Mouse (Mus musculus) midbrain, embryonic 15.5 days (tissue): Measurements from ENCODE around the gene Upf3a. TPM values are rescaled to one million over a fixed set of nuclear protein-coding genes. Genes with fewer than 3 reads are reported as not detected.
A peak's percentile ranks its signal among the peaks of the same experiment; 100 is the strongest.
"Not testable (repeated sequence)": the region's sequence is repeated elsewhere in the genome, so short reads cannot be mapped to it uniquely, and the experiment has no call there.

ENCODE experiments used
- ATAC-seq: fragments of 200-750 bp; cut with Nextera tagmentation; replicated peaks from 2 replicates; pipeline ENCODE4 v1.8.0; 2017; ENCODE audit warnings: moderate TSS enrichment
- H3K27ac ChIP-seq: fragments of 300-500 bp; sonication (generic); 2 replicates; pipeline ENCODE4 v1.5.1; 2015; ENCODE audit warnings: mild to moderate bottlenecking, inconsistent platforms
- H3K27me3 ChIP-seq: fragments of 300-500 bp; sonication (generic); replicated peaks from 2 replicates; pipeline ENCODE4 v1.6.1; 2015; ENCODE audit warnings: inconsistent platforms
- H3K36me3 ChIP-seq: fragments of 300-500 bp; sonication (generic); replicated peaks from 2 replicates; pipeline ENCODE4 v1.6.1; 2015; ENCODE audit warnings: inconsistent platforms
- H3K4me1 ChIP-seq: fragments of 300-500 bp; sonication (generic); 2 replicates; pipeline ENCODE4 v1.6.1; 2015; ENCODE audit warnings: inconsistent platforms
- H3K4me2 ChIP-seq: fragments of 300-500 bp; sonication (generic); 2 replicates; pipeline ENCODE4 v1.6.1; 2015; ENCODE audit warnings: inconsistent platforms, mild to moderate bottlenecking, moderate library complexity
- H3K4me3 ChIP-seq: fragments of 300-500 bp; sonication (generic); 2 replicates; pipeline ENCODE4 v1.5.1; 2015; ENCODE audit warnings: mild to moderate bottlenecking, inconsistent platforms
- H3K9ac ChIP-seq: fragments of 300-500 bp; sonication (generic); 2 replicates; pipeline ENCODE4 v1.6.1; 2015; ENCODE audit warnings: mild to moderate bottlenecking, inconsistent platforms
- H3K9me3 ChIP-seq: fragments of 300-500 bp; sonication (generic); 2 replicates; pipeline ENCODE4 v1.6.1; 2016; ENCODE audit warnings: inconsistent platforms
- WGBS: fragments of 180-500 bp; shearing (Covaris S2); methylation state at CpG from one replicate; pipeline ENCODE4 v1.1.7; 2015; ENCODE audit warnings: mixed read lengths; 5-methylcytosine and 5-hydroxymethylcytosine counted together
- polyA plus RNA-seq: library from polyadenylated mRNA; unstranded; fragments of >200 nt; fragmentation: Nextera tagmentation; extraction: Ambion mirVana; gene quantifications from 2 replicates; pipeline ENCODE4 v1.2.1, GENCODE M21; 2015

Upf3a gene
- 39.2 and 44.0 TPM in 2 replicates for polyA plus RNA-seq

GRCm38 (mm10) chr8:13785250-13785763, at the start of gene Upf3a:
TSS of gene Upf3a (plus strand) at chr8:13785615.
- Histone ChIP-seq H3K9me3 (no peaks in the 10 kb centered on the region), H3K27me3 (no peaks in the 10 kb centered on the region), H3K4me2 (peak within 1 kb of the TSS; percentile 87), H3K4me3 (peak within 1 kb of the TSS; percentile 73), H3K36me3 (peaks cover 15% of the 10 kb centered on the region), H3K4me1 (peaks cover 14% of the 10 kb centered on the region), H3K27ac (peak within 1 kb of the TSS; percentile 96), H3K9ac (peak within 1 kb of the TSS; percentile 69)
- WGBS: 0% methylated on average over 46 of the region's 47 CpGs
- ATAC-seq: peak; percentile 96

GRCm38 (mm10) chr8:13740323-13740770, 45.1 kb upstream of the Upf3a start:
- WGBS: 55% methylated on average over 6 of the region's 6 CpGs

GRCm38 (mm10) chr8:13740817-13741613, 44.4 kb upstream of the Upf3a start:
- Histone ChIP-seq H3K27ac (no peak overlapping the region), H3K36me3 (no peaks in the 10 kb centered on the region), H3K9me3 (no peaks in the 10 kb centered on the region), H3K4me3 (no peak overlapping the region), H3K9ac (no peak overlapping the region), H3K4me1 (no peaks in the 10 kb centered on the region), H3K27me3 (no peaks in the 10 kb centered on the region), H3K4me2 (no peak overlapping the region)
- 84% methylated on average over 7 of the region's 7 CpGs for WGBS
- ATAC-seq: no peak

More at GRCm38 (mm10) chr8:13740323-13740770, 45.1 kb upstream of the Upf3a start:
- no peak for ATAC-seq
- H3K36me3 ChIP-seq: no peaks in the 10 kb centered on the region
- H3K27me3 ChIP-seq: no peaks in the 10 kb centered on the region
- no peak overlapping the region for H3K27ac ChIP-seq
- no peaks in the 10 kb centered on the region for H3K4me1 ChIP-seq
- H3K4me3 ChIP-seq: no peak overlapping the region
- no peaks in the 10 kb centered on the region for H3K9me3 ChIP-seq
- no peak overlapping the region for H3K4me2 ChIP-seq
- no peak overlapping the region for H3K9ac ChIP-seq

- H3K4me3 ChIP-seq, H3K4me2 ChIP-seq, H3K9ac ChIP-seq, H3K9me3 ChIP-seq, H3K27me3 ChIP-seq, H3K27ac ChIP-seq, H3K4me1 ChIP-seq, H3K36me3 ChIP-seq, ATAC-seq: not testable (repeated sequence)
- 89% methylated on average over 5 of the region's 6 CpGs for WGBS
Measured at GRCm38 (mm10) chr8:13746212-13746611, 39.2 kb upstream of the Upf3a start.

GRCm38 (mm10) chr8:13747626-13748025, 37.8 kb upstream of the Upf3a start:
- Histone ChIP-seq H3K9ac (no peak overlapping the region), H3K36me3 (no peaks in the 10 kb centered on the region), H3K27ac (no peak overlapping the region), H3K4me1 (no peaks in the 10 kb centered on the region), H3K4me2 (no peak overlapping the region), H3K27me3 (no peaks in the 10 kb centered on the region), H3K9me3 (no peaks in the 10 kb centered on the region), H3K4me3 (no peak overlapping the region)
- ATAC-seq: no peak
- 40% methylated on average over 3 of the region's 3 CpGs for WGBS

GRCm38 (mm10) chr8:13753680-13754079, 31.7 kb upstream of the Upf3a start:
- WGBS: 24% methylated on average over 2 of the region's 2 CpGs
- no peak overlapping the region for H3K9ac ChIP-seq
- no peak overlapping the region for H3K4me2 ChIP-seq
- no peak overlapping the region for H3K27ac ChIP-seq
- H3K4me3 ChIP-seq: no peak overlapping the region
- no peak for ATAC-seq
- peaks cover 15% of the 10 kb centered on the region for H3K4me1 ChIP-seq
- H3K9me3 ChIP-seq: no peaks in the 10 kb centered on the region
- no peaks in the 10 kb centered on the region for H3K27me3 ChIP-seq
- H3K36me3 ChIP-seq: no peaks in the 10 kb centered on the region

- Histone ChIP-seq H3K36me3 (0 out of 2 replicates have a peak, but pooled peaks cover 8% of the 10 kb centered on the region), H3K4me2 (no peak overlapping the region), H3K9ac (no peak overlapping the region), H3K9me3 (no peaks in the 10 kb centered on the region), H3K27me3 (no peaks in the 10 kb centered on the region), H3K4me3 (no peak overlapping the region), H3K4me1 (peaks cover 29% of the 10 kb centered on the region), H3K27ac (peak overlapping the region; percentile 83; the same call in 1 of the 2 replicates)
- 64% methylated on average over 7 of the region's 7 CpGs for WGBS
- no peak for ATAC-seq
Measured at GRCm38 (mm10) chr8:13756480-13756879, 28.9 kb upstream of the Upf3a start.

GRCm38 (mm10) chr8:13756982-13757804, 28.2 kb upstream of the Upf3a start, which contains the start of gene Cdc16:
TSS of gene Cdc16 (plus strand) at chr8:13757676.
- no peaks in the 10 kb centered on the region for H3K27me3 ChIP-seq
- peak; percentile 99 for ATAC-seq
- peak within 1 kb of the TSS; percentile 96 for H3K4me2 ChIP-seq
- peaks cover 11% of the 10 kb centered on the region for H3K36me3 ChIP-seq
- 9% methylated on average over 40 of the region's 40 CpGs for WGBS
- peak within 1 kb of the TSS; percentile 95 for H3K9ac ChIP-seq
- peaks cover 29% of the 10 kb centered on the region for H3K4me1 ChIP-seq
- H3K9me3 ChIP-seq: no peaks in the 10 kb centered on the region
- peak within 1 kb of the TSS; percentile 98 for H3K4me3 ChIP-seq
- peak within 1 kb of the TSS; percentile 83 for H3K27ac ChIP-seq

- Histone ChIP-seq H3K9ac (peak overlapping the region; percentile 95), H3K27me3 (no peaks in the 10 kb centered on the region), H3K36me3 (peaks cover 19% of the 10 kb centered on the region), H3K9me3 (no peaks in the 10 kb centered on the region), H3K4me3 (peak overlapping the region; percentile 98), H3K4me1 (peaks cover 29% of the 10 kb centered on the region), H3K27ac (peak overlapping the region; percentile 83), H3K4me2 (peak overlapping the region; percentile 96)
- ATAC-seq: peak; percentile 83
- WGBS: 1% methylated on average over 38 of the region's 38 CpGs
Measured at GRCm38 (mm10) chr8:13757805-13758727, 27.3 kb upstream of the Upf3a start.

GRCm38 (mm10) chr8:13769206-13769605, 16.2 kb upstream of the Upf3a start:
- Histone ChIP-seq H3K4me2 (no peak overlapping the region), H3K4me3 (no peak overlapping the region), H3K9ac (no peak overlapping the region), H3K4me1 (no peaks in the 10 kb centered on the region), H3K36me3 (peaks cover 83% of the 10 kb centered on the region), H3K27ac (no peak overlapping the region), H3K9me3 (no peaks in the 10 kb centered on the region), H3K27me3 (no peaks in the 10 kb centered on the region)
- WGBS: 89% methylated on average over 11 of the region's 11 CpGs
- ATAC-seq: no peak

GRCm38 (mm10) chr8:13780536-13780935, 4.9 kb upstream of the Upf3a start:
- Histone ChIP-seq H3K4me2 (no peak overlapping the region), H3K27me3 (no peaks in the 10 kb centered on the region), H3K9ac (no peak overlapping the region), H3K9me3 (no peaks in the 10 kb centered on the region), H3K4me1 (peaks cover 9% of the 10 kb centered on the region), H3K36me3 (peaks cover 44% of the 10 kb centered on the region), H3K4me3 (no peak overlapping the region), H3K27ac (no peak overlapping the region)
- no peak for ATAC-seq
- WGBS: 91% methylated on average over 3 of the region's 3 CpGs
